Mouse (Mus musculus) liver, embryonic 14 days (tissue): ENCODE results near the gene Exph5. TPM values are rescaled to one million over a fixed set of nuclear protein-coding genes. Genes with fewer than 3 reads are reported as not detected.

Experiments
- polyA plus RNA-seq: library from polyadenylated mRNA; depleted of rRNA; stranded (reverse); fragments of >200 nt; gene quantifications from 2 replicates; pipeline ENCODE4 v1.2.3, GENCODE M21; 2012; rRNA removed

Exph5 gene
- 0.10 and 0.14 TPM in 2 replicates for polyA plus RNA-seq

GRCm38 (mm10) chr9:53301269-53301720 is at the start of gene Exph5:
Gene Exph5 (plus strand): TSS chr9:53301670.

GRCm38 (mm10) chr9:53383951-53384866 is 82.7 kb downstream of the Exph5 start, which contains the start of gene Kdelc2:
Gene Kdelc2 (plus strand): TSS chr9:53384025.

DNA sequence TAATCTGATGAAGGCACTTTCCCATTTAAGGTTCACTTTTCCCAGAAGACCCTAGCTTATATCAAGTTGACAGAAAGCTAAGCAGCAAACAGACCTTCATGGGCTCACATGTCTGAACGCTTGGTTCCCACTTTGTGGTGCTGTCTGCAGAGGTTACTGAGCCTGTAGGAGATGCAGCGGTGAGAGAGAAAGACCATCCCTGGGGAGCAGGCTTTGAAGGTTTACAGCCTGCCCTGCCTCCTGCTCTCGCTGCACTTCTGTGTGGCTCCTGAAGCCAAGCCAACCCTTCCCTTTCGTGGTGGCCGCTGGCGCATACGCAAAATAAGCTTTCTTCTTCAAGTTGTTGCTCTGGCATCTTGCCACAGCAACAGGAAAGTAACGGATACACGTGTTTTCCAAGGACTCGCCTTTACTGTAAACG is 100.8 kb downstream of the Exph5 start, which contains the start of gene 4930550C14Rik:
4930550C14Rik (plus strand) TSS at position 35 of the 421 bp plus-strand sequence.

Other genes starting within 250 kb of the Exph5 start
- 8.4 and 9.2 TPM in 2 replicates for gene Ddx10, start 53.6 kb upstream of the Exph5 start, polyA plus RNA-seq
- gene Kdelc2, start 82.4 kb downstream of the Exph5 start, polyA plus RNA-seq: 1.7 and 1.8 TPM in 2 replicates
- 0.63 and 0.71 TPM in 2 replicates for gene 4930550C14Rik, start 100.7 kb downstream of the Exph5 start, polyA plus RNA-seq
- 3.1 and 3.4 TPM in 2 replicates for gene Atm, start 235.1 kb downstream of the Exph5 start, polyA plus RNA-seq
- 5.3 and 6.5 TPM in 2 replicates for gene Npat, start 235.4 kb downstream of the Exph5 start, polyA plus RNA-seq